Mouse (Mus musculus): ENCODE measurements at regions not wholly inside any gene's neighbourhood (a gene's known extent, or its start where the extent isn't known, plus 50 kb on each side); places are given as distances from the start of the nearest gene placed in this dataset.

GRCm38 (mm10) chr1:6140245-6140644 lies 1332.6 kb downstream of the Gm37988 start:
- TF ChIP-seq CTCF (IDR thresholded peaks at IDR 0.05; ENCODE audit: low read depth), result no peak
- no peak overlapping the region for H3K27ac ChIP-seq (ENCODE audit: low read depth, low read length)
- no peak overlapping the region for H3K4me3 ChIP-seq (ENCODE audit: low read depth, low read length)
- no peaks in the 10 kb centered on the region for H3K9me3 ChIP-seq (ENCODE audit: control insufficient read depth)
- H3K9ac ChIP-seq (ENCODE audit: low read depth, low read length), result no peak overlapping the region
- H3K36me3 ChIP-seq (ENCODE audit: control insufficient read depth, insufficient read depth), result no peaks in the 10 kb centered on the region
- no peaks in the 10 kb centered on the region for H3K4me1 ChIP-seq (replicated peaks; ENCODE audit: control insufficient read depth, insufficient read depth, low read length)
- WGBS, result 80% methylated on average over 4 of the region's 4 CpGs
- H3K4me2 ChIP-seq (replicated peaks; ENCODE audit: low read depth), result no peak overlapping the region
- no peak for ATAC-seq
- no peaks in the 10 kb centered on the region for H3K27me3 ChIP-seq (replicated peaks; ENCODE audit: control insufficient read depth, insufficient read depth, low read length)

DNA sequence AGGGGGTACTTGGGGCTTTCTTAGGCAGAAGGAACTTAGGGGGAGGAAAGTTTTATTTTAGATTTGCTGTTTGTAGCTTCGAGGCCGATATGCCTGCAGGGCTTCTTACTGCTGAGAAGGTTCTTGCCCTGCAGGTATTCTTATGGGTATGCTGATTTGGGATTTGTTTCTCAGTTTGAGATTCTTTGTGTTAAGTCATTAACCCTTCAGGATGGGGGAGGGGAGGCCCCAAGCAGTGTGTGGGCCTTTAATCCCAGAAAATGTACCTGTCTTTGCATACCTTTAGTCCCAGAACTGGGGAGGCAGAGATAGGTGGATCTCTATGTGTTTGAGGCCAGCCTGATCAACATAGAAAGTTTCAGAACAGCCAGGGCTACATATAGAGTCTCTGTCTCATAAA lies 1335.1 kb downstream of the Gm37988 start:
- TF ChIP-seq CTCF (IDR thresholded peaks at IDR 0.05; ENCODE audit: low read depth), result no peak

GRCm38 (mm10) chr1:6143891-6144290 lies 1336.2 kb downstream of the Gm37988 start:
- no peaks in the 10 kb centered on the region for H3K27me3 ChIP-seq (replicated peaks; ENCODE audit: control insufficient read depth, insufficient read depth, low read length)

More for the DNA sequence above, 1335.1 kb downstream of the Gm37988 start:
- no peaks in the 10 kb centered on the region for H3K4me1 ChIP-seq (replicated peaks; ENCODE audit: control insufficient read depth, insufficient read depth, low read length)
- 79% methylated on average over 2 of the region's 2 CpGs for WGBS
- no peak overlapping the region for H3K4me2 ChIP-seq (replicated peaks; ENCODE audit: low read depth)
- H3K9ac ChIP-seq (ENCODE audit: low read depth, low read length), result no peak overlapping the region
- no peaks in the 10 kb centered on the region for H3K36me3 ChIP-seq (ENCODE audit: control insufficient read depth, insufficient read depth)
- no peaks in the 10 kb centered on the region for H3K27me3 ChIP-seq (replicated peaks; ENCODE audit: control insufficient read depth, insufficient read depth, low read length)
- H3K9me3 ChIP-seq (ENCODE audit: control insufficient read depth), result no peaks in the 10 kb centered on the region
- no peak overlapping the region for H3K27ac ChIP-seq (ENCODE audit: low read depth, low read length)
- no peak overlapping the region for H3K4me3 ChIP-seq (ENCODE audit: low read depth, low read length)
- no peak for ATAC-seq

DNA sequence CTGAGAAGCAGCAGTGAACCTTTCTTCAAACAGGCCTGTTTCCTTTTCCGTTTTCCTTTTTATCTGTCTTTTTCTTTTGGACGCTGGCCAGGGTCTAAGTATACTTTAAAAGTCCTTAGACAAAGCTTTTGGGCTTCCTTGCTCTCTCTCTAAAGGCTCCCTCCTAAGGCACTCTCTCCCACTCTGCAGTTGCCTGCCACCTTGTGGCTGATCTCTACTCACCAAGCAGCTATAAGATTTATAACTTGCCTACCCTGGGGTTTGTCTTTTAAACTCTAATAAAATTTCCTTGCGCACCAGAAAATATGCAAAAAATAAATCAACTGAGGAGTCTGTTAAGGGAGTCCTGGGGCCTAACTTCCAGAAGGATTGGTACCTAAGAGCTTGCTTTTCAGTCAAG lies 1344.7 kb downstream of the Gm37988 start:
- no peaks in the 10 kb centered on the region for H3K36me3 ChIP-seq (ENCODE audit: control insufficient read depth, insufficient read depth)
- H3K4me2 ChIP-seq (replicated peaks; ENCODE audit: low read depth), result no peak overlapping the region
- peak; percentile 58 for TF ChIP-seq CTCF (IDR thresholded peaks at IDR 0.05; ENCODE audit: low read depth)
- H3K9me3 ChIP-seq (ENCODE audit: control insufficient read depth), result no peaks in the 10 kb centered on the region
- no peaks in the 10 kb centered on the region for H3K4me1 ChIP-seq (replicated peaks; ENCODE audit: control insufficient read depth, insufficient read depth, low read length)
- 38% methylated on average over 3 of the region's 3 CpGs for WGBS
- ATAC-seq, result no peak
- no peak overlapping the region for H3K9ac ChIP-seq (ENCODE audit: low read depth, low read length)
- no peak overlapping the region for H3K27ac ChIP-seq (ENCODE audit: low read depth, low read length)
- no peak overlapping the region for H3K4me3 ChIP-seq (ENCODE audit: low read depth, low read length)
- no peaks in the 10 kb centered on the region for H3K27me3 ChIP-seq (replicated peaks; ENCODE audit: control insufficient read depth, insufficient read depth, low read length)

More at GRCm38 (mm10) chr1:6143891-6144290, 1336.2 kb downstream of the Gm37988 start:
- H3K9me3 ChIP-seq (ENCODE audit: control insufficient read depth), result no peaks in the 10 kb centered on the region
- no peaks in the 10 kb centered on the region for H3K36me3 ChIP-seq (ENCODE audit: control insufficient read depth, insufficient read depth)
- 73% methylated on average over 1 of the region's 1 CpGs for WGBS
- H3K9ac ChIP-seq (ENCODE audit: low read depth, low read length), result no peak overlapping the region
- H3K4me1 ChIP-seq (replicated peaks; ENCODE audit: control insufficient read depth, insufficient read depth, low read length), result no peaks in the 10 kb centered on the region
- no peak overlapping the region for H3K27ac ChIP-seq (ENCODE audit: low read depth, low read length)
- peak; percentile 44 for TF ChIP-seq CTCF (IDR thresholded peaks at IDR 0.05; ENCODE audit: low read depth)
- no peak overlapping the region for H3K4me3 ChIP-seq (ENCODE audit: low read depth, low read length)
- no peak for ATAC-seq
- H3K4me2 ChIP-seq (replicated peaks; ENCODE audit: low read depth), result no peak overlapping the region

Measured in intestine, postnatal 0 days (tissue).